Mouse (Mus musculus) Patski (cell line): ENCODE results near the gene Alg14. TPM values are rescaled to one million over a fixed set of nuclear protein-coding genes. Genes with fewer than 3 reads are reported as not detected.

Experiments
- ATAC-seq: fragments of 100-300 bp; one replicate; pipeline ENCODE4 v1.8.0; 2021
- CTCF ChIA-PET: fragments of 350-600 bp; sonication (Branson Sonifier 250); formaldehyde crosslinking; loops from one replicate; lab custom pipeline; 2022; ENCODE audit warnings: inconsistent platforms; lab: Charles Lee
- POLR2A ChIA-PET: fragments of 350-600 bp; sonication (Branson Sonifier 250); formaldehyde crosslinking; loops from one replicate; lab custom pipeline; 2022; ENCODE audit warnings: antibody characterized with exemption, inconsistent platforms; lab: Charles Lee
- DNase-seq: peaks from one replicate; pipeline ENCODE4 v3.0.0-alpha.2; 2011; ENCODE audit warnings: low read depth, low spot score
- H3K27me3 ChIP-seq: fragments of 371-371 bp; one replicate; pipeline ENCODE4 v1.5.1; 2021
- CTCF ChIP-seq: fragments of 100-300 bp; IDR thresholded peaks from one replicate; pipeline ENCODE4 v1.5.1; 2021
- in situ Hi-C: fragments of 300-500 bp; cut with MboI; formaldehyde crosslinking; loops from 3 replicates; pipeline ENCODE4 v1.11.1; 2018; ENCODE audit warnings: low pct_unique_long_range_greater_than_20kb, mixed read lengths
- polyA plus RNA-seq: library from polyadenylated mRNA; unstranded; gene quantifications from one replicate; pipeline ENCODE4 v1.2.3, GENCODE M21; 2021

Alg14 gene
- polyA plus RNA-seq, 1 experiment from 2014 or later, result 53.5 TPM

GRCm38 (mm10) chr3:121408386-121408785, 116.8 kb downstream of the Alg14 start:
- in situ Hi-C loops, result no loop called here
- TF ChIP-seq CTCF, result no peak
- no peak for ATAC-seq
- POLR2A ChIA-PET, result interaction anchor here (0.6 kb wide), 1 partner anchor 21 kb away, joined by 3 read pairs; no protein-coding TSS in a partner anchor
- no peak for DNase-seq
- CTCF ChIA-PET, result interaction anchor here (1.0 kb wide), 1 partner anchor 11 kb away, joined by 6 read pairs; no protein-coding TSS in a partner anchor
- H3K27me3 ChIP-seq, result no peaks in the 10 kb centered on the region

- POLR2A ChIA-PET, result interaction anchor here (0.8 kb wide), 1 partner anchor 37 kb away, joined by 4 read pairs; no protein-coding TSS in a partner anchor
These were observed 119.9 kb downstream of the Alg14 start for GRCm38 (mm10) chr3:121411450-121411849.

More at GRCm38 (mm10) chr3:121411450-121411849, 119.9 kb downstream of the Alg14 start:
- no peaks in the 10 kb centered on the region for H3K27me3 ChIP-seq
- in situ Hi-C loops, result no loop called here
- CTCF ChIA-PET, result interaction anchor here (1.0 to 1.6 kb wide), 2 partner anchors 14 to 36 kb away, joined by 3 read pairs; no protein-coding TSS in a partner anchor
- DNase-seq (no peak), ATAC-seq (no peak)
- TF ChIP-seq CTCF, result no peak

Other genes with a start within 250 kb of the Alg14 start
- gene Rwdd3, start 120.1 kb upstream of the Alg14 start, polyA plus RNA-seq, result 11.1 TPM
- gene Tmem56, start 8.7 kb upstream of the Alg14 start, polyA plus RNA-seq, result 0.10 TPM
- 770 TPM for gene Cnn3, start 134.7 kb downstream of the Alg14 start, polyA plus RNA-seq
- gene Slc44a3, start 240.6 kb downstream of the Alg14 start, polyA plus RNA-seq, result 0.24 TPM